ENCODE assay signal across 8 mouse cellular contexts in genomic region chr4:100170161-100170650, GRCm38 (mm10).
DNase-seq lines count a peak whose midpoint lies in the region; ATAC-seq and TF ChIP-seq lines count a peak whose summit lies in the region.

No protein-coding gene starts in this region.

- 0 out of 2 replicates have a peak, but pooled peaks cover 2% of the 10 kb centered on the region for H3K79me2 ChIP-seq in heart, adult 2 months (replicated peaks; ENCODE audit: control insufficient read depth, insufficient read depth, low read length)

- TF ChIP-seq CTCF in heart, adult 2 months (IDR thresholded peaks at IDR 0.05), result no peak

- H3K27ac ChIP-seq in heart, embryonic 13.5 days (replicated peaks), result 0 out of 2 replicates have a peak overlapping the region, but pooled peaks have one; percentile 21
- H3K27ac ChIP-seq in heart, adult 2 months, result no peak overlapping the region
- peak overlapping the region; percentile 18; the same call in 1 of the 2 replicates for H3K27ac ChIP-seq in heart, embryonic 16.5 days (ENCODE audit: low read length)

- no peak for ATAC-seq in heart, embryonic 13.5 days (ENCODE audit: extremely low read depth, insufficient number of reproducible peaks, low FRiP score, low TSS enrichment)
- ATAC-seq in heart, embryonic 16.5 days (replicated peaks; ENCODE audit: extremely low read depth, insufficient read depth, low FRiP score), result no peak
- peak; percentile 17; the same call in 1 of the 2 replicates for ATAC-seq in megakaryocyte progenitor cell, adult 5-6 weeks (replicated peaks; ENCODE audit: poor library complexity)

- no peak overlapping the region for H3K4me3 ChIP-seq in heart, embryonic 13.5 days
- no peak overlapping the region for H3K4me3 ChIP-seq in heart, adult 2 months
- H3K4me3 ChIP-seq in heart, embryonic 16.5 days (ENCODE audit: low read length), result no peak overlapping the region

- DNase-seq in heart, adult 2 months, result no peak
- DNase-seq in embryo, embryonic 10.5 days (ENCODE audit: low spot score), result peak; percentile 73
- no peak for DNase-seq in cerebellum, adult 11-12 months
- DNase-seq in urinary bladder, adult 18-20 months (ENCODE audit: low spot score in 2 of 2), result no peak
- no peak for DNase-seq in right cerebral cortex, postnatal 25 days

- H3K27me3 ChIP-seq in heart, embryonic 13.5 days (replicated peaks), result no peaks in the 10 kb centered on the region
- H3K27me3 ChIP-seq in heart, adult 2 months (ENCODE audit: control insufficient read depth, insufficient read depth, low read length), result no peaks in the 10 kb centered on the region
- no peaks in the 10 kb centered on the region for H3K27me3 ChIP-seq in heart, embryonic 16.5 days (ENCODE audit: control insufficient read depth, insufficient read depth, low read length)

- TF ChIP-seq POLR2A in heart, adult 2 months (IDR thresholded peaks at IDR 0.05; ENCODE audit: insufficient read depth, low read depth, low read length), result no peak

- no peak overlapping the region for H3K9ac ChIP-seq in heart, embryonic 13.5 days
- no peak overlapping the region for H3K9ac ChIP-seq in heart, adult 2 months (ENCODE audit: low read depth, low read length)
- H3K9ac ChIP-seq in heart, embryonic 16.5 days (ENCODE audit: low read length), result peak overlapping the region; percentile 3; the same call in 1 of the 2 replicates

- 60% methylated on average over 14 of the region's 14 CpGs for WGBS in heart, embryonic 13.5 days
- WGBS in heart, adult 2 months, result 70% methylated on average over 14 of the region's 14 CpGs
- 64% methylated on average over 14 of the region's 14 CpGs for WGBS in heart, embryonic 16.5 days

- no peak for TF ChIP-seq EP300 in heart, adult 2 months (IDR thresholded peaks at IDR 0.05; ENCODE audit: insufficient read depth, low read depth, low read length)

- H3K9me3 ChIP-seq in heart, embryonic 13.5 days, result no peaks in the 10 kb centered on the region
- no peaks in the 10 kb centered on the region for H3K9me3 ChIP-seq in heart, embryonic 16.5 days (replicated peaks; ENCODE audit: control insufficient read depth, low read length)

- H3K36me3 ChIP-seq in heart, embryonic 13.5 days, result no peaks in the 10 kb centered on the region
- no peaks in the 10 kb centered on the region for H3K36me3 ChIP-seq in heart, adult 2 months (ENCODE audit: control insufficient read depth, insufficient read depth, low read length)
- no peaks in the 10 kb centered on the region for H3K36me3 ChIP-seq in heart, embryonic 16.5 days (ENCODE audit: control insufficient read depth, insufficient read depth)

- H3K4me1 ChIP-seq in heart, embryonic 13.5 days, result peaks cover 64% of the 10 kb centered on the region
- peaks cover 5% of the 10 kb centered on the region for H3K4me1 ChIP-seq in heart, adult 2 months (ENCODE audit: control insufficient read depth, insufficient read depth, low read length)
- H3K4me1 ChIP-seq in heart, embryonic 16.5 days (ENCODE audit: control insufficient read depth, insufficient read depth, low read length), result peaks cover 32% of the 10 kb centered on the region

- H3K4me2 ChIP-seq in heart, embryonic 13.5 days, result peak overlapping the region; percentile 29
- peak overlapping the region; percentile 32 for H3K4me2 ChIP-seq in heart, embryonic 16.5 days (ENCODE audit: low read depth, low read length)

- intact Hi-C loops in heart, adult 2 months (cut with DNase I), result no loop called here
